Mouse (Mus musculus): ENCODE data around the gene Mpzl3. TPM values are rescaled to one million over a fixed set of nuclear protein-coding genes. Genes with fewer than 3 reads are reported as not detected.

Mpzl3 gene
- polyA plus RNA-seq (2017; shearing (Covaris generic)) = 18.6 TPM

DNA sequence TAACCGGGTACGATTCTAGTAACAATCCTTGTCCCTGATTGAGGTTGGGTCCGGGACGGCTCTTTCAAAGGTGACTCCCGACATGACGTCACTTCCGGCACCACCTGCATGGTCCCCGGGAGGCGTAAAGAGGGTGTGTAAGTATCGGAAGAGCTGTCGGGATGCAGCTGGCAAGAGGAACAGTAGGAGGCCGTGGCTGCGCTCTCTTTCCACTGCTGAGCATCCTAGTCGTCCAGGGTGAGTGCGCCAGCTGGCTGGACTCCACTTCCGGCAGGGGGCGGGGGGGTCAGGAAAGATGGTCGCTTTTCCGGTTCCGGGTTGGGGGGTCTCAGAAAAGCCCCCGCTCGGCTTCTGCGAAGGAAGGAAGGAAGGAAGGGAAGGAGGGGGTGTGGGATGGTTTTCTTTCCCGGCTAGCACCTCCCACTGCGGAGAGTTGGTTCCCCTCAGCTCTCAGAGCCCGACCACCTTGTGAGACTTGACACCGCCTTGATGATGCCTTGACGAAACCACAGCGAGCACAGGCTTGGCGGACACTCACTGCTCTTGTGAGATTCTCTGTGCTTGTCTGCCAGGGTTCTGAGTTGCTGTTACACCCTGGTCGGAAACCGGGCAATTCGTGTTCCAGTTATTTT lies at the start of gene Mpzl3:
Gene Mpzl3, plus strand, starts transcription at position 105 of the 632 bp plus-strand sequence.

DNA sequence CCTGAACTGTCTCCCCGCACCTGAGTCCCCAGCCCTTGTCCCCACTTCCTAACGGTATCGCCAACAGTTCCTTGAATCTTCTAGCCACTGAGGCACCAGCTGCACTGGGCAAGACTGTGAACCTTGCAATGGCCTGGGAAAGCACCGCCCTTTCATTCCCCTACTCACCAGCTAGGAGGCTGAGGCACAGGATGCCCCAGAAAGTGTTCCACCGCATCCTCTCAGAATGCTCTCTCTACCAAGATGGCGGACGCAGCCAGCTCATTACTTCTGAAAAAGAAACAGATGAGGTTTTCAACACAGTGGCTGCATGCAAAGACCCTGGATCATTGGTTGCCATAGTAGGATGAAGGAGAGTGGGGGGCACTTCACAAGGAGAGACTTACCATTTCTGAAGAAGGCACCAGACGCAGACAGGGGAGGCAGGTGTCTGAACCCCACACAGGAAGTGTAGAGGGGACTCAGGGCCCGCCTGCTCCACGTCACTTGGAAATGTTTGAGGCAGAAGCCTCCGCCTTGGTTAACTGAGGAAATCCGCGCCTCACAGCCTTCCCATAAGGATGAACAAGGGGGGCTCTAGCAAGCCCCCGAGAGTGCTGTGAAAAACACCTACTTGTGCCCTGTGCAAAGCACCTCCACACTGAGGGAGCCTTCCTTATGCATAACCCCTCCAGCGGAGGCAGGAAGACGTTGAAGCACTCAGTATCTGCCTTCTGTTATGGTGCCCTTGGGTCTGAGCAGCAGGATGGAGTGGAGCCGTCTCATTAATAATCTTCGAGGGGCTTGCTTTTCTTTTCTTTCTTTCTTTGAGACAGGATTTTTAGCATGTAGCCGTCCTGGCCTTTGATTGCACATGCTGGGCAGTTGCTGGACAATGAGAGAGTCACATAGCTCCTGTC lies 45.6 kb upstream of the Mpzl3 start, which contains the start of gene Cd3e:
Gene Cd3e, minus strand, starts transcription at position 448 of the 899 bp plus-strand sequence.

DNA sequence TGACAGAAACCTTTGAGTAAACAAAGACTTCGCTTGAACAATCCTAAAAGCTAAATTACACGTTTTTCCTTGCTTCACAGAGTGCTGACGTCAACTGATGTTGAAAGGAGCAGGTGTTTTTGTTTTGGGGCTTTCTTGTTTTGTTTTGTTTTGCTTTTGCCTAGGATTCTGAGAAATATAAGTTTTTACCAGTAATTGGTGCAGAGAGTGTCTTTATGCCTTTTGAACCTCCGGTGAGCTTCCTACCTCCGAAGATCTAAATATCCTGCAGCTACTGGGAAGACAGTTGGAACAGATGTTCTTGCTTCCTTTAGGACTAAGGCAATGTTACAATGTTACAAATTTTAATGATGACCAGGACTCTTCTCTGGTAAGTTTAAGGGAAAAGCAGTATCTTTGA lies 15.5 kb upstream of the Mpzl3 start, which contains the start of gene Mpzl2:
Gene Mpzl2, plus strand, starts transcription at position 301 of the 400 bp plus-strand sequence.

DNA sequence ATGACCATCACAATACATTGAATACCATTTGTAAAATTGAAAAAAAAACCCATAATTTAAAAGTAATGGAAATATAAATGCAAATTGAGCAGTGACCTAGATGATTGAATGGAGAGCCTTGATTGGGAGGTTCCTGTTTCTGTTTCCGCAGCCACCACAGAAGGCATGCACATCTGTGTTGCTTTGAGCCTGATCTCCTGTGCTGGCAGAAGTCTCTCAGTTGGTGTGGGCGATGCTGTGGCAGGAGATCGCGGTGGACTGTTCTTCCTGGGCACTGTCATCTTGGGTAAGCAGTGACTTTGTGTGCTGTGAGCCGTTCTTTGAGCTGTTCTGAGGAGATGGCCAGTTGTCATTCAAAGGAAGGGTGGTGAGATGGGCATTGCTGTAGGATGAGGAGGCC lies 24.0 kb downstream of the Mpzl3 start, which contains the start of gene Jaml:
Gene Jaml, plus strand, starts transcription at position 173 of the 400 bp plus-strand sequence.

DNA sequence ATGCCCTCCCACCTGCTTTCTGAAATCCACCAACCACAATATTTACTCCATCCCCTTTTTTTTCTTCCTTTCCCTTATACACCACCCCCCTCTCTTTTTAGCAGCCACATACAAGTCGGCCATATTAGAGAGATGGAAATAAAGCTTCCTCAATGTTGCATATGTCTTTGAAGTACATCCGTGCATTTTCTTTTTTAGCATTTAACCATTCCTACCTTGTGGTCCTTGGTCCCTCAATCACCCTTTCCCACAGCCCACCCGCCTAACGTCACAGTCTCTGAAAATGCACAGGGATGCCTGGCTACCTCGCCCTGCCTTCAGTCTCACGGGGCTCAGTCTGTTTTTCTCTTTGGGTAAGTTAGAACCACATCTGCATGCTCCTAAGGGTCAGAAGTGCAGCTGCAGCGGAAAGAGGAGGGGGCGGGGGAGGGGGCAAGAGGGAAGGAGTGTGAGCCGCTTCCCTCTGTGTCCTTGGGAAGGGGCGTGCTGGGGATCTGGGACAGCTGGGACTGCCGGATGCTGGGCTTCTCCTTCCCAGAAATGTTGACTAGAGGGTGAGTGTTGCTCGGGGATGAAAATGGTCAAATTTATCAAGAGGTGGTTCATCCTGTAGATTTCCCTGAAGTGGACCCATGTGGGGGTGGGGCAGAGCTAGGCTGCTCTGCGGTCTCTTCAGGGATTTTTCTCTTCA lies 62.9 kb downstream of the Mpzl3 start, which contains the start of gene Scn2b:
Gene Scn2b, plus strand, starts transcription at position 42 of the 691 bp plus-strand sequence.

Other genes with a start within 250 kb of the Mpzl3 start
- gene Kmt2a, start 173.9 kb upstream of the Mpzl3 start, polyA plus RNA-seq (2017; shearing (Covaris generic)) = 40.8 TPM
- 307 TPM for gene Atp5l, start 134.4 kb upstream of the Mpzl3 start, polyA plus RNA-seq (2017; shearing (Covaris generic))
- gene Ube4a, start 89.6 kb upstream of the Mpzl3 start, polyA plus RNA-seq (2017; shearing (Covaris generic)) = 52.2 TPM
- gene Cd3g, start 74.8 kb upstream of the Mpzl3 start, polyA plus RNA-seq (2017; shearing (Covaris generic)) = 1,480 TPM
- 967 TPM for gene Cd3d, start 73.4 kb upstream of the Mpzl3 start, polyA plus RNA-seq (2017; shearing (Covaris generic))
- 1,516 TPM for gene Cd3e, start 45.6 kb upstream of the Mpzl3 start, polyA plus RNA-seq (2017; shearing (Covaris generic))
- 0.23 TPM for gene Mpzl2, start 15.4 kb upstream of the Mpzl3 start, polyA plus RNA-seq (2017; shearing (Covaris generic))
- gene Jaml, start 24.0 kb downstream of the Mpzl3 start, polyA plus RNA-seq (2017; shearing (Covaris generic)) = 4.9 TPM
- gene Scn2b, start 62.6 kb downstream of the Mpzl3 start, polyA plus RNA-seq (2017; shearing (Covaris generic)) = not detected
- gene Scn4b, start 83.2 kb downstream of the Mpzl3 start, polyA plus RNA-seq (2017; shearing (Covaris generic)) = 0.11 TPM
- gene BC049352, start 126.8 kb downstream of the Mpzl3 start, polyA plus RNA-seq (2017; shearing (Covaris generic)) = 1.3 TPM
- gene Tmprss4, start 148.9 kb downstream of the Mpzl3 start, polyA plus RNA-seq (2017; shearing (Covaris generic)) = not detected
- gene Il10ra, start 214.0 kb downstream of the Mpzl3 start, polyA plus RNA-seq (2017; shearing (Covaris generic)) = 107 TPM

All from inflammation-experienced regulatory T-cells, adult 16 weeks (primary cell).